Mouse (Mus musculus): ENCODE measurements around the gene Dmxl2.

- TF ChIP-seq KAT2A (conservative IDR thresholded peaks at IDR 0.05; ENCODE audit: low read depth, low read length) (no peak), MYB (IDR thresholded peaks at IDR 0.05; ENCODE audit: low read depth, low read length) (no peak), TAL1 (IDR thresholded peaks at IDR 0.05; ENCODE audit: low read length) (no peak), SMC3 (IDR thresholded peaks at IDR 0.05; ENCODE audit: low read depth, low read length) (peak; percentile 67), POLR2A (IDR thresholded peaks at IDR 0.05; ENCODE audit: control insufficient read depth in 1 of 2, insufficient read depth in 1 of 2, low read depth in 1 of 2, low read length in 2 of 2, poor library complexity in 1 of 2) (no peak), GATA1 (IDR thresholded peaks at IDR 0.05; ENCODE audit: low read depth, low read length) (no peak), CTCF (IDR thresholded peaks at IDR 0.05 in 2 of 3, conservative IDR thresholded peaks at IDR 0.05 in 1 of 3; ENCODE audit: control insufficient read depth in 1 of 3, insufficient read depth in 1 of 3, low read depth in 2 of 3, low read length in 3 of 3, poor library complexity in 1 of 3, severe bottlenecking in 1 of 3) (peak; percentile 54 to 81 (median 73)), RAD21 (IDR thresholded peaks at IDR 0.05; ENCODE audit: low read depth, low read length) (peak; percentile 58), SIN3A (IDR thresholded peaks at IDR 0.05; ENCODE audit: low read length) (no peak), EP300 (IDR thresholded peaks at IDR 0.05; ENCODE audit: low read depth in 1 of 2, low read length in 2 of 2) (no peak), UBTF (IDR thresholded peaks at IDR 0.05; ENCODE audit: borderline replicate concordance, insufficient read depth, low read depth, low read length) (no peak), ZC3H11A (IDR thresholded peaks at IDR 0.05; ENCODE audit: low read depth, low read length) (peak; percentile 57), TCF12 (IDR thresholded peaks at IDR 0.05; ENCODE audit: low read depth, low read length) (no peak), TBP (IDR thresholded peaks at IDR 0.05; ENCODE audit: low read depth, low read length) (no peak)
Measured at GRCm38 (mm10) chr9:54323456-54323855, 178.0 kb downstream of the Dmxl2 start.

Data from MEL (cell line).